Mouse (Mus musculus): ENCODE results near the gene Ccdc113. TPM values are rescaled to one million over a fixed set of nuclear protein-coding genes. Genes with fewer than 3 reads are reported as not detected.

The Ccdc113 gene
- polyA plus RNA-seq, 1 experiment from 2014 or later, result 1.0 TPM

DNA sequence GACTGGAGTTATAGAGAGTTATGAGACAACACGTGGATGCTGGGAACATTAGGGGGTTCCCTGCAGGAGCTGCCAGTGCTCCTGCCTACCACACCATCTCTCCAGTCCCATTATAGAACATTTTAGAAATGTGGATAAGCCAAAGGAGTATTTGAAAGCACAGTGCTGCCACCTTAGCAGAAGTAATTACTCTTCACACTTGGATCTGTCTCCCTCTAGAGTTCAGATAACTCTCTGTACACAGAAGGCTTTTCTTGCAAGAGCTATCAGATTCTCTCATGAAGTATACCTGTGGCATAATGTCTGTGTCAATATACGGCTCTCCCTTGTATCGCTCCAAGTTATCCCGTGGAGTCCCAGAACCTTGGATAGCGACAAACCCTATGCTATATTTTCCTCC lies 5.6 kb downstream of the Ccdc113 start:
- DNase-seq (ENCODE audit: low read depth, low spot score) (no peak), ATAC-seq (no peak)
- peaks cover 6% of the 10 kb centered on the region for H3K27me3 ChIP-seq
- in situ Hi-C loops (cut with MboI; ENCODE audit: low pct_unique_long_range_greater_than_20kb), result no loop called here
- POLR2A ChIA-PET, result no interaction called here
- CTCF ChIA-PET, result interaction anchor here (0.6 to 1.4 kb wide), 2 partner anchors 106 to 280 kb away, joined by 3 read pairs; no protein-coding TSS in a partner anchor
- TF ChIP-seq CTCF (IDR thresholded peaks at IDR 0.05), result no peak

DNA sequence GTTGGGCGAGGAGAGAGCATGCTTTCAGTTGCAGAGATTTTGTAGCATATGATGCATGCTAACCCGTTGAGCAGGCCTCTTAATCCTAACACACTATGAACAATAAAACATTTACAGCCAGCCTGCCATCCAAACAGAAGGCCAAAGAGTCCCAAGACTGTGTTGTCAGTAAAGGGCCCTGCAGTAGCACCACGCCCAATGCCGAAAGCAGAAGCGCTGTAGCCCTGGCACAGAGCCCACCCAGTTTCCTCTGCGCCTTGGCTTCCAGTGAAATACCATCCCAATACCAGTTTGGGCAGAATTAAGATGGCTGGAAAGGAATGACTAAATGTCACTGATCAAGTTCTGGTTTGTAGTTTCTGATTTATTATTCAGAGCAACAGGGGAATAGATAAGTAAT lies 8.3 kb downstream of the Ccdc113 start:
- ChIA-PET CTCF (no interaction called here), POLR2A (no interaction called here)
- no peak for ATAC-seq

DNA sequence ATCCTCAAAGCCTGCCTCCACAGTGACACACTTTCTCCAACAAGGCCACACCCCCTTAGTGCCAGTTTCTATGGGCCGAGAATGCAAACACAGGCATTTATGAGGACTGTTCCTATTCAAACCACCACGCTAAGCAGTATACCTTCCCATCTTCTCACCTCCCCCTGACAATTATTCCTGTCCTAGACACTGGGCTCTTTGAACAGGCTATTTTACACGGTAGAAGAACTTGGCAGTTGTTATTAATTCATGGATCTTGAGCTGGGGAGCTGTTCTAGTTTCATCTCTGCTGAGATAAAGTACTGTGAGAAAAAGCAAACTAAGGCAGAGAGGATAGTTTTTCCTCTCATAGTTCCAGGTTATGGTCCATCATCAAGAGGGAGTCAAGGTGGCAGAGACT lies 9.2 kb downstream of the Ccdc113 start:
- CTCF ChIA-PET, result no interaction called here
- POLR2A ChIA-PET, result no interaction called here
- no peak for DNase-seq (ENCODE audit: low read depth, low spot score)
- TF ChIP-seq CTCF (IDR thresholded peaks at IDR 0.05), result no peak
- ATAC-seq, result no peak
- in situ Hi-C loops (cut with MboI; ENCODE audit: low pct_unique_long_range_greater_than_20kb), result no loop called here
- peaks cover 12% of the 10 kb centered on the region for H3K27me3 ChIP-seq

More for the DNA sequence above, 8.3 kb downstream of the Ccdc113 start:
- in situ Hi-C loops (cut with MboI; ENCODE audit: low pct_unique_long_range_greater_than_20kb), result no loop called here
- no peak for DNase-seq (ENCODE audit: low read depth, low spot score)
- no peak for TF ChIP-seq CTCF (IDR thresholded peaks at IDR 0.05)
- peaks cover 12% of the 10 kb centered on the region for H3K27me3 ChIP-seq

DNA sequence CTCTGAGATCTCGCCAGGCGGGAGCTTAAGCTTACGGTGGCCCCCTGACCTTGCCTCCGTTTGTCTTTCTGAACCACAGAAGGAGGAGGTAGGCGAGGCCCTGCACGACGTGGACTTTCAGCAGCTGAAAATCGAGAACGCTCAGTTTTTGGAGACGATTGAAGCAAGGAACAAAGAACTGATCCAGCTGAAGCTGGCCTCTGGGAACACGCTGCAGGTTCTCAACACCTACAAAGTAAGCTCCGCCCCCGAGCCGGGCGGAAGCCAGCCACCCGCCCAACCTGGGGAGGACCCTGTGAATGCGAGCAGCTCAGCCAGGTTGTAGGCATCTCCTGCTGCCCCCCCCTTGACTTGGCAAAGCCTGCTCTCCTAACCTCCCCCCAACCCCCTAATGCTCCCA lies 11.9 kb downstream of the Ccdc113 start:
- ChIA-PET POLR2A (interaction anchor here (0.6 kb wide), 1 partner anchor 441 kb away, joined by 3 read pairs; no protein-coding TSS in a partner anchor), CTCF (interaction anchor here (1.0 kb wide), 1 partner anchor 16 kb away, joined by 3 read pairs; no protein-coding TSS in a partner anchor)
- peaks cover 12% of the 10 kb centered on the region for H3K27me3 ChIP-seq
- ATAC-seq (no peak), DNase-seq (ENCODE audit: low read depth, low spot score) (no peak)
- TF ChIP-seq CTCF (IDR thresholded peaks at IDR 0.05), result no peak
- in situ Hi-C loops (cut with MboI; ENCODE audit: low pct_unique_long_range_greater_than_20kb), result no loop called here

DNA sequence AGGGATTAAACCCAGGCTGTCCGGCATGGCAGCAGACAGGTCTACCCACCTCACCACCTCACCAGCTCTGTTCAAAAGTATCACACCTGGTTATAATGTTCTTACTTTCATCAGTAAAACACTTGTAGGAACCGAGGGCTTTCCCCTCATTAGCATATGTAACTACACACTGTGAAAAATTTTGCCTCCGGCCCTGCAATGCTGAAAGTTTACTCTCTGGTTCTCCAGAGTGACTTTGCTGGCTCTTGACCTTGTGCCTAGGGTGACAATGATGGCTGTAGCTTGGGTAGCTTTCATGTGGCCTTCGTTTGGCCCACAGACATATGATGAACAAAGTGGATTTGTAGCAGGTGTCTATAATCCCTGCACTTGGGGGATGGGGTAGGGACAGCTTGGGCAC lies 13.1 kb downstream of the Ccdc113 start:
- ChIA-PET POLR2A (no interaction called here), CTCF (interaction anchor here (1.0 kb wide), 2 partner anchors 15 to 218 kb away, joined by 3 read pairs; no protein-coding TSS in a partner anchor)
- peaks cover 17% of the 10 kb centered on the region for H3K27me3 ChIP-seq
- no peak for DNase-seq (ENCODE audit: low read depth, low spot score)
- ATAC-seq, result no peak
- TF ChIP-seq CTCF (IDR thresholded peaks at IDR 0.05), result no peak
- in situ Hi-C loops (cut with MboI; ENCODE audit: low pct_unique_long_range_greater_than_20kb), result no loop called here

DNA sequence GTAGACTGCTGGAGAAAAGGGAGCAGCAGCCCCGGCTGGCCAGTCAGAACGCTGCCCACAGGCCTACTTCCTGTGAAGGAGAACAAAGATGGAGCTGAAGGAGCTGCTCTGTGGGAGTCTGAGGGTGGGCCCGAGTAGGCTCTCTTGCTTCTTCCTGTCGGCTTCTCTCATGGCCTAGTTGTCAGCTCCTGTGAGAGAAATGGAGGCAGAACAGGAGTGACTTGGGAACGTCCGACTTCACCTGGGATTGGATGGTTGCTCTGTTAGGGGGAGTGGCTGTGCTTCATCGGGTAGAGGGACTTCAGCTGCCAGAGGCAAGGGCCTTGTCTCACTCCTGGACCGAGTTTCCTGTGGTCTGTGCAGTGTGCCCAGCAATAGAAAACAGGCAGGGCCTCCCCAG lies 14.0 kb downstream of the Ccdc113 start:
- DNase-seq (ENCODE audit: low read depth, low spot score) (no peak), ATAC-seq (no peak)
- CTCF ChIA-PET, result no interaction called here
- POLR2A ChIA-PET, result no interaction called here
- peaks cover 18% of the 10 kb centered on the region for H3K27me3 ChIP-seq
- TF ChIP-seq CTCF (IDR thresholded peaks at IDR 0.05), result no peak
- in situ Hi-C loops (cut with MboI; ENCODE audit: low pct_unique_long_range_greater_than_20kb), result no loop called here

DNA sequence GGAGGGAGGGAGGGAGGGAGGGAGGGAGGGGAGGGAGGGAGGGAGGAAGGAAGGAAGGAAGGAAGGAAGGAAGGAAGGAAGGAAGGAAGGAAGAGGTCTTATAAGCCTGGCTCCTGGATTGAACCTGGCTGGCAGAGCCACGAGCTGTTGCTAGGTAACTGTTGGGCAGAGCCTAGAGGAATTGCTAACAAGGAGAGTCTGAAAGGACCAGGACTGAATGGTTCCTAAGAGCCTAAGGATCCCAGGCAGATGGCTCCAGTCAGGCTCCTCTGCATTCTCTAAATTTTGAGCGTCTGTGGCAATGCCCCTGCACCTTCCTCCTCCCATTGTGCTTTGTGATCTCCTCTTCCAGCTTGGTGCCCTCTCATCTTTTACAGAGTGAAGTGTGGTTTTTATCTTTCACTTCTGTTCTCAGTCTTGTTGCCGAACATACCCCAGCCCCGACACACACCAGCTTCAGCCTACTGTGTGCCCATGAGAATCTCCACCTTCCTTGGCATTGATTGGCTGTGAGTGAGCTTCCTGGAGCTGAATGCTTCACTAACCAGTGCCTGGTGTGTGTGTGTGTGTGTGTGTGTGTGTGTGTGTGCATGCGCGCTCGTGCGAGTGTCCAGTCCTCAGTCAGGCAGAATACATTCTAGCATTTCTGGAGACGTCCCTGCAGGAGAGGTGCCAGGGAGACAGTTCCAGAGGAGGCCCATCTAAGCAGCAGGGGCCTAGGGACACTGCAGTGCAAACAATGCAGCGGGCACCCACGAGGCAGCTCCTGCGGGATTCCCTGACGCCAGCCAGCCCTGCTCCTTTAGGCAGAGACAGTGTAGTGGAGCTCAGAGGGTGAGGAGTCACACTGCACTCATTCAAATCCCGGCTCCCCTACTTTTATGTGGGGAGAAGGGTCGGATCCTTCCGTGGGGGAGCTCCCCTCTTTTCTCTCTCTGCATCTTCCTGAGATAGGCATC lies 16.3 kb downstream of the Ccdc113 start:
- DNase-seq (ENCODE audit: low read depth, low spot score) (no peak), ATAC-seq (no peak)
- TF ChIP-seq CTCF (IDR thresholded peaks at IDR 0.05), result no peak
- ChIA-PET POLR2A (no interaction called here), CTCF (no interaction called here)
- peaks cover 18% of the 10 kb centered on the region for H3K27me3 ChIP-seq
- in situ Hi-C loops (cut with MboI; ENCODE audit: low pct_unique_long_range_greater_than_20kb), result no loop called here

DNA sequence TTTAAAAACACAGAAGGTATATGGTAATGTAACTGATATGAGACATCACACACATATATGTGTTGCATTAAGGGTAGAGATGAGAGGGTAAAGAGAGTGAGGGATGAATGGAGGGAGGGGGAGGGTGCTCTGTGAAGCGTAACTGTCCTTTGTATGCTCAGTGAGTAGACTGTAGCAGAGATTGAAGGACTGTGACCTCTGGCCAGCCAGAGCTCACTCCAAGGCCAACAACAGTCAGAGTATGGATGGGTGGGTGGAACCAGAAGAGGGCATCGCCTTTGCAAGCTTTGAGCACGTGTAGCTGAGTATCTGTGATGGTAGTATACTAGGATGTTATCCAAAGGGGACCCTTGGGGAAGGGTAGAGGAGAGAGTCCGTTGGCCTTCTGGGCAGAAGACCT lies 17.7 kb downstream of the Ccdc113 start:
- ATAC-seq, result no peak
- no peak for TF ChIP-seq CTCF (IDR thresholded peaks at IDR 0.05)
- in situ Hi-C loops (cut with MboI; ENCODE audit: low pct_unique_long_range_greater_than_20kb), result no loop called here
- CTCF ChIA-PET, result interaction anchor here (1.2 kb wide), 1 partner anchor 11 kb away, joined by 3 read pairs; no protein-coding TSS in a partner anchor
- POLR2A ChIA-PET, result no interaction called here
- H3K27me3 ChIP-seq, result peaks cover 20% of the 10 kb centered on the region
- DNase-seq (ENCODE audit: low read depth, low spot score), result no peak

DNA sequence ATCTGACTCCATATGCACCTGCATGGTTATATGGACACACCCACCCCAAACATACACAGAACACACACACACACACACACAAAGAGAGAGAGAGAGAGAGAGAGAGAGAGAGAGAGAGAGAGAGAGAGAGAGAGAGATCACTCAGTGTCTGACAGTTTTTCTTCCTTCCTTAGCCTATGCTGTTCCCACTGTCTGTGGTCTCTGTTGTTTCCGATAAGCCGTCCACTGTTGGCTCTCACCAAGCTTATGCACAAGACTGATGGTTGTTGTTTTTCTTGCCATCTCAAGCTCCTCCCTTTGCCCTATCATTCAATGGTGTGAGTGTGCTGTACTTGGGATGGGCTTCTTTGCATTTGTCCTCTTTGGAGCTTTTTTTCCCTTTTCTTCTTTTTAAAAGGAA lies 22.1 kb downstream of the Ccdc113 start:
- TF ChIP-seq CTCF (IDR thresholded peaks at IDR 0.05), result no peak
- peaks cover 23% of the 10 kb centered on the region for H3K27me3 ChIP-seq
- POLR2A ChIA-PET, result no interaction called here
- CTCF ChIA-PET, result interaction anchor here (1.0 kb wide), 1 partner anchor 10 kb away, joined by 3 read pairs; no protein-coding TSS in a partner anchor
- in situ Hi-C loops (cut with MboI; ENCODE audit: low pct_unique_long_range_greater_than_20kb), result no loop called here
- ATAC-seq (no peak), DNase-seq (ENCODE audit: low read depth, low spot score) (no peak)

DNA sequence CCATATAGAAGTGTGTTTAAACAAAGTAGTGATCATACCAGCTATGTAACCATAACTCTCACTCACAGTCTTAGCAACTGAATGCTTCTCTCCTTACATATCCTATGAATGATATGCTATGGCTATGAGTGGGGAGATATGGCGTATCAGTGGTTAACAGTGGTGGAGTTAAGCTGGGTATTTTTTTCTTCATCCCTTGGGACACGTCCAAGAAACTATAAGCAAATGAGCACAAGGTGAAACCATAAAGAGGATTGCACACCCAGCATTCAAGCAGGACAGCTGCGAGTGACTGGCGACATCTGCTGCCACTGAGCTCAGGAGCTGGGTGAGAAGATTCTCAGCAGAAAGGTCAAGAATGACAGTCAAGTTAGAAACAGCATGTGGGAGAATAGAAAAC lies 32.3 kb downstream of the Ccdc113 start:
- no peak for TF ChIP-seq CTCF (IDR thresholded peaks at IDR 0.05)
- in situ Hi-C loops (cut with MboI; ENCODE audit: low pct_unique_long_range_greater_than_20kb), result no loop called here
- ChIA-PET POLR2A (no interaction called here), CTCF (interaction anchor here (0.8 kb wide), 1 partner anchor 10 kb away, joined by 3 read pairs; no protein-coding TSS in a partner anchor)
- peaks cover 10% of the 10 kb centered on the region for H3K27me3 ChIP-seq
- ATAC-seq (no peak), DNase-seq (ENCODE audit: low read depth, low spot score) (no peak)

DNA sequence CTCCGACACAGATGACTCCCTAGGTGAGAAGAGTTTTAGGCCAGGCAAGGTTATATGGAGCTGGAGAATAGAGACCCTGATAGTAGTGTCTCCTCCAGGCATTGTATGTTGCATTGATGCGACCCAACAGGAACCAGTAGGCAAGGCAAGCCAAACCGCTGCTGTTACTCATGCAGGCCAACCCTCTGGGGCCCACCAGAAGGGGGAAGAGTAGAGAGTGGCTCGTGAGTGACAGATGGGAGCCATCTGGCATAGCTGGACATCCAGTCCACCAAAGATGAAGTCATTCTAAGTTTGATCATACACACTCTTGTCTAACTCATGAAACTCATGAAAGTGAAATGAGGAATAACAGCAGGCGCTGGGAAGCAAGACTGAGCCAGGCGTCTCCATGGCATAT lies 32.9 kb downstream of the Ccdc113 start:
- H3K27me3 ChIP-seq, result peaks cover 10% of the 10 kb centered on the region
- ChIA-PET POLR2A (no interaction called here), CTCF (no interaction called here)
- ATAC-seq, result no peak
- no peak for DNase-seq (ENCODE audit: low read depth, low spot score)
- TF ChIP-seq CTCF (IDR thresholded peaks at IDR 0.05), result no peak
- in situ Hi-C loops (cut with MboI; ENCODE audit: low pct_unique_long_range_greater_than_20kb), result no loop called here

All from Patski (cell line).